Mouse (Mus musculus) heart, embryonic 15.5 days (tissue): ENCODE results near the gene Ssbp3. TPM values are rescaled to one million over a fixed set of nuclear protein-coding genes. Genes with fewer than 3 reads are reported as not detected.

ENCODE experiments used
- ATAC-seq: fragments of 200-750 bp; cut with Nextera tagmentation; replicated peaks from 2 replicates; pipeline ENCODE4 v1.8.0; 2017; ENCODE audit warnings: low read depth, moderate TSS enrichment; ENCODE audit not compliant: insufficient number of reproducible peaks, insufficient read depth, low FRiP score
- H3K27ac ChIP-seq: fragments of 300-500 bp; sonication (generic); 2 replicates; pipeline ENCODE4 v1.5.1; 2015; ENCODE audit warnings: mild to moderate bottlenecking, inconsistent platforms
- H3K27me3 ChIP-seq: fragments of 300-500 bp; sonication (generic); 2 replicates; pipeline ENCODE4 v1.6.1; 2015; ENCODE audit warnings: inconsistent platforms
- H3K36me3 ChIP-seq: fragments of 300-500 bp; sonication (generic); 2 replicates; pipeline ENCODE4 v1.6.1; 2015; ENCODE audit warnings: mild to moderate bottlenecking, inconsistent platforms
- H3K4me1 ChIP-seq: fragments of 300-500 bp; sonication (generic); replicated peaks from 2 replicates; pipeline ENCODE4 v1.6.1; 2015; ENCODE audit warnings: inconsistent platforms
- H3K4me2 ChIP-seq: fragments of 300-500 bp; sonication (generic); 2 replicates; pipeline ENCODE4 v1.6.1; 2015; ENCODE audit warnings: inconsistent platforms, mild to moderate bottlenecking, moderate library complexity
- H3K4me3 ChIP-seq: fragments of 300-500 bp; sonication (generic); 2 replicates; pipeline ENCODE4 v1.5.1; 2015; ENCODE audit warnings: mild to moderate bottlenecking, inconsistent platforms
- H3K9ac ChIP-seq: fragments of 300-500 bp; sonication (generic); 2 replicates; pipeline ENCODE4 v1.6.1; 2015; ENCODE audit warnings: mild to moderate bottlenecking, inconsistent platforms
- H3K9me3 ChIP-seq: fragments of 300-500 bp; sonication (generic); replicated peaks from 2 replicates; pipeline ENCODE4 v1.6.1; 2016; ENCODE audit warnings: inconsistent platforms
- WGBS: fragments of 180-500 bp; shearing (Covaris S2); methylation state at CpG from one replicate; pipeline ENCODE4 v1.1.7; 2015; ENCODE audit warnings: mixed read lengths; 5-methylcytosine and 5-hydroxymethylcytosine counted together
- polyA plus RNA-seq: library from polyadenylated mRNA; unstranded; fragments of >200 nt; fragmentation: Nextera tagmentation; extraction: Ambion mirVana; gene quantifications from 2 replicates; pipeline ENCODE4 v1.2.1, GENCODE M21; 2015

The Ssbp3 gene
- polyA plus RNA-seq, 1 experiment from 2014 or later: 53.3 TPM

DNA sequence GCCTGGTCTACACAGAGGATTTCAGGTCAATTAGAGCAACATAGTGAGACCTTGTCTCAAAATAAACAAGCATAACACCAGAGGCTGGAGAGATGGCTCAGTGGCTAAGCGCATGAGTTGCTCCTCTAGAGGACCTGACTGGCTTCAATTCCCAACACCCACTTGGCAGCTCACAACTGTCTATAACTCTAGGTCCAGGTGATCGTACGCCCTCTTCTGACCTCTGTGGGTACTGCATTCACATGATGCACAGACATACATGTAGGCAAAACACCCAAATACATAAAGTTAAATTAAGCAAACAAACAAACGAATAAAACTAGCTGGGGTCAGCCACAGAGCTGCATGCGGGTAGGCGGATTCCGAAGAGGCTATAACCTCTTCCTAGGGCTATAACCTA, 36.0 kb upstream of the Ssbp3 start:
- Histone ChIP-seq H3K4me3 (no peak overlapping the region), H3K9ac (no peak overlapping the region), H3K27me3 (no peaks in the 10 kb centered on the region), H3K9me3 (no peaks in the 10 kb centered on the region), H3K4me1 (peaks cover 3% of the 10 kb centered on the region), H3K4me2 (no peak overlapping the region), H3K36me3 (no peaks in the 10 kb centered on the region), H3K27ac (no peak overlapping the region)
- WGBS: 86% methylated on average over 7 of the region's 7 CpGs
- no peak for ATAC-seq

DNA sequence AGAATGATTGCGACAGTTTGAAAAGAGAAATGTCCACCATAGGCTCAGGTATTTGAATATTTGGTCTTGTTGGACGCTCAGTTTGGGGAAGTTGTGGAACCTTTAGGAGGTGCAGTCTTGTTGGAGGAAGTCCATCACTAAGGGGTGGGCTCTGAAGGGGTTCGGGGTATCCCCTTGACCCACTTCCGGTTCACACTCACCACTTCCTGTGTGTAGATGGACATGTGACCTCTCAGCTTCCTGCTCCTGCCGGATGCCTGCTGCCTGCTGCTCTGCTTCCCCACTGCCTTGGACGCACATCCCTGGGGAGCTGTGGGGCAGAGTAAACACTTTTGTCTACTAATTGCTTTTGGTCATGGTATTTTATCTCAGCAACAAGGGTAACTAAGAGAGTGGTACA, 29.4 kb upstream of the Ssbp3 start:
- no peak overlapping the region for H3K4me2 ChIP-seq
- H3K27me3 ChIP-seq: no peaks in the 10 kb centered on the region
- H3K9ac ChIP-seq: no peak overlapping the region
- ATAC-seq: no peak
- H3K27ac ChIP-seq: no peak overlapping the region
- H3K4me3 ChIP-seq: no peak overlapping the region
- no peaks in the 10 kb centered on the region for H3K9me3 ChIP-seq
- WGBS: 65% methylated on average over 6 of the region's 6 CpGs
- H3K4me1 ChIP-seq: no peaks in the 10 kb centered on the region
- no peaks in the 10 kb centered on the region for H3K36me3 ChIP-seq

DNA sequence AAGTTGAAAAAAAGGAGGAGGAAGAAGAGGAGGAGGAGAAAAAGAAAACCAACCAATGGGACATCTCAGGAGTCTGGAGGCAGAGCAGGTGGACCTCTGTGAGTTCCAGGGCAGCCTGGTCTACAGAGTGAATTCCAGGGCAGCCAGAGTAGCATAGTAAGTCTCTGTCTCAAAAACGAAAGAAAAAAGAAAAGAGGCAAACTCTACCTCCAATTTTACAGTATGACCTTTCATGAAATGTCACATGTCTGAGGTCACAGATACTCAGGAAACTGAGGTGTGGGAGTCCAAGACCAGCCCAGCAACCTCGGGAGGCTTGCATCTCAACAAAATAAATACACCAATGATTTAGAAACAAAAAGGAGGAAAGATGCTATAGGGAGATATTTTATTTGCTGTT, 27.4 kb upstream of the Ssbp3 start:
- Histone ChIP-seq H3K36me3 (no peaks in the 10 kb centered on the region), H3K9me3 (no peaks in the 10 kb centered on the region), H3K27ac (no peak overlapping the region), H3K9ac (no peak overlapping the region), H3K4me2 (no peak overlapping the region), H3K27me3 (no peaks in the 10 kb centered on the region), H3K4me1 (no peaks in the 10 kb centered on the region), H3K4me3 (no peak overlapping the region)
- WGBS: 66% methylated on average over 2 of the region's 2 CpGs
- ATAC-seq: no peak

DNA sequence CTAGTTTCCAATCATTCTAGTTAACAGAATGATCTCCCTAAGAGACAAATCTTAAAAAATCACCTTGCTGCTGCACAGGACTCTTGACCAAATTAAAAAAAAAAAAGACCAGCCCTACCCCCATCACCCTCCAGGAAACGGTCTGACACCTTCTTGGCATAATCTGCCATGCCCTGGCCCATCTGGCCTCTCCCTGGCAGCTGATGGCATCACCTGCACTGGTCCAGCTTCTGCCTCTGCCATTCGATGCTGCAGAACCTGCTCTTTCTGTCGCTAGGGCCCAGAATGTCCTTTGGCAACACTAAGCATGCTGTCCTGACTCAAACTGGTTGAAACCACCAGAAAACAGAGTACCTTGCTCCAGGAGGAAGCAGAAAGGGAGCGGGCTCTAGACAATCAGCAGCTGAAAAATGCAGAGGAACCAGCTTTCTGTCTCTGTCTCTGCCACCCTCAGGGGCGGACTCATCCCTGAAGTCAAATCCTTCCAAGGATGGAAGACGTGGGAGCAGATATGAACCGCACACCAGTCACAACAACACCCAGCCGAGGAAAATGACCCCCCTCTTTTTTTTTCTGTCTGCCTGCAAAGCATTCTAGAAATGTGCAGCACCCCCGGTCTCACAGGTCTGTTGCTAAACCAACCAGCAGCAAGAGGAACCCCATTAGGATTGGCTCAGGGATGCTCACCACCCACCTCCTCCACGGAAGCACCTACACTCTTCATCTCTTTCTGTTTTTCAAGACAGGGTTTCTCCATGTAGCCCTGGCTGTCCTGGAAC, 24.0 kb upstream of the Ssbp3 start:
- Histone ChIP-seq H3K9ac (no peak overlapping the region), H3K9me3 (no peaks in the 10 kb centered on the region), H3K4me1 (no peaks in the 10 kb centered on the region), H3K4me2 (no peak overlapping the region), H3K27ac (no peak overlapping the region), H3K27me3 (no peaks in the 10 kb centered on the region), H3K36me3 (no peaks in the 10 kb centered on the region), H3K4me3 (no peak overlapping the region)
- ATAC-seq: no peak
- WGBS: 62% methylated on average over 10 of the region's 10 CpGs

DNA sequence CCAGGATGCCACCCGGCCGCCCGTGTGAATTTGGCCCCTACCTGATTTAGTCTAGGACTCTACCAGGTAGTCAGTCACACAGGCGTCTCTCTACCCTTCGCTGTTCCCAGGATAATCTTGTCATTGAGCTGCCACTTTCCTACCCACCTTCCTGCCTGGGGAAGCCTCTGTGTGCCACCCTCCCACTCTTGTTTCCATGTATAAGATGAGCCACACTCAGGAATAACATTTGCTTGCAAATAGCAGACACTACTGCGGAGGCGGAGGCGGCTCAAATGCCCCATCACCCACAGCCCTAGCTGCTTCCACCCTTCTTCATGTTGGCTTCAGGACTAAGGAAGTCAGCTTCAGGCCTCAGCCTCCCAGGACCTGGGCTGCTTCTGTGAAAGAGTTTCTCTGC, 14.4 kb upstream of the Ssbp3 start:
- no peak overlapping the region for H3K4me2 ChIP-seq
- no peaks in the 10 kb centered on the region for H3K9me3 ChIP-seq
- H3K9ac ChIP-seq: no peak overlapping the region
- 0 out of 2 replicates have a peak, but pooled peaks cover 2% of the 10 kb centered on the region for H3K4me1 ChIP-seq
- no peak overlapping the region for H3K27ac ChIP-seq
- no peaks in the 10 kb centered on the region for H3K36me3 ChIP-seq
- peaks cover 5% of the 10 kb centered on the region; the same call in 1 of the 2 replicates for H3K27me3 ChIP-seq
- no peak overlapping the region for H3K4me3 ChIP-seq
- ATAC-seq: no peak
- WGBS: 72% methylated on average over 8 of the region's 8 CpGs

DNA sequence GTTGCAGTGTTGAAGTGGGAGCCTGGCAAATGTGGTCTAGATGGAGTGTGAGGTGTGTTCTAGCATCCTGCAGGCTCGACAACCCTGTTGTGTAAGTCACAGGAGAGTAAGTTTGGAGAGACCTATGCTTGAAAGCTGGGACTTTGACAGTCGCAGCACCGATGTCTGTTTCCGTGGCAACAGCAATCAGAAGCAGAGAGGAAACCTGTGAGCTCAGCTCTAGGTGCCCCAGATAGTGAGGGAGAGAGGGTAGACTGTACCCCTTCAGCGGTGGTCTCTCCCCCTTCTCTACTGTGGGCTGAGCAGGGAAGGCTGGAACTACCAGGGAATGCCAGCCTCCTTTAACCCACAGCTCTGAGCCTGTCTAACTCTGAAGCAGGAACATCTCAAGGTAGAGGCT, 11.6 kb upstream of the Ssbp3 start:
- Histone ChIP-seq H3K36me3 (no peaks in the 10 kb centered on the region), H3K27ac (no peak overlapping the region), H3K9me3 (no peaks in the 10 kb centered on the region), H3K9ac (no peak overlapping the region), H3K27me3 (peaks cover 5% of the 10 kb centered on the region; the same call in 1 of the 2 replicates), H3K4me3 (no peak overlapping the region), H3K4me2 (no peak overlapping the region), H3K4me1 (0 out of 2 replicates have a peak, but pooled peaks cover 2% of the 10 kb centered on the region)
- no peak for ATAC-seq
- WGBS: 58% methylated on average over 5 of the region's 5 CpGs

DNA sequence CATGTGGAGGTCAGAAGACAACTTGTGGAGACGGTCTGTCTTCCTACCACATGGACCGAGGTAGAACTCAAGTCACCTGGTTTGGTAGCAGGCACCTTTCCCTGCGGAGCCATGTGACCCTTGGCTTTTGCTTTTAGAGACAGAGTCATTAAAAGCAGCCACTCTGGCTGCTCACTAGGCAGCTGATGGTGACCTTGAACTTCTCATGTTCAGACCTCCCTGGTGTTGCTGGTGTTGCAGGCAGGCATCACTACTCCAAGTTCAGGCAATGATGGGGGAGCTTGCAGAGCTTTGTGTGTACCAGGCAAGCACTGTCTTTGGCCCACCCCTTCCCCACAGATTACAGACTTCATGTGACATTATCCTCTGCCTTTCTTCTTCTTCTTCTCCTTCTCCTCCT, 11.0 kb upstream of the Ssbp3 start:
- no peaks in the 10 kb centered on the region for H3K36me3 ChIP-seq
- ATAC-seq: no peak
- no peak overlapping the region for H3K27ac ChIP-seq
- no peak overlapping the region for H3K4me2 ChIP-seq
- 0 out of 2 replicates have a peak, but pooled peaks cover 2% of the 10 kb centered on the region for H3K4me1 ChIP-seq
- peaks cover 5% of the 10 kb centered on the region; the same call in 1 of the 2 replicates for H3K27me3 ChIP-seq
- WGBS: 76% methylated on average over 3 of the region's 3 CpGs
- H3K9me3 ChIP-seq: no peaks in the 10 kb centered on the region
- H3K9ac ChIP-seq: no peak overlapping the region
- H3K4me3 ChIP-seq: no peak overlapping the region

DNA sequence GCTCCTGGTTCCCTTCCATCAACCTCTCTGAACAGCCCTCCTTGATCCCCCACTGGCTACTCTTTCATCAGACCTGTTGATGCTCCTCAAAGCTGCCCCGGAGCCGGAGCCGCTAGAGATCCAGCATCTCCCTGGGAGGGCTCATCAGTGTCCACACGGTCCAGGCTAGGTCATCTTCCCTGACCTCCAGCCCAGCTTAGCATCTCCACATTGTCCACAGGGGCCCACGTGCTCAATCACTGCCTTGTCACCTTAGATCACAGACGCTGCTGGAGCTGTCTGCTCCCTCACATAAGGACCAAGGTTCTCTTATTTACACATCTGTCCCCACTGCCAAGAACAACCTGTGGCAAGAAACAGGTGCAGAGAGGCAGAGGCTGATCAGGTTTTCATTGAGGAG, 9.8 kb upstream of the Ssbp3 start:
- no peak overlapping the region for H3K9ac ChIP-seq
- H3K4me3 ChIP-seq: no peak overlapping the region
- WGBS: 41% methylated on average over 6 of the region's 6 CpGs
- 0 out of 2 replicates have a peak, but pooled peaks cover 2% of the 10 kb centered on the region for H3K4me1 ChIP-seq
- H3K4me2 ChIP-seq: no peak overlapping the region
- no peak overlapping the region for H3K27ac ChIP-seq
- H3K36me3 ChIP-seq: no peaks in the 10 kb centered on the region
- ATAC-seq: no peak
- H3K27me3 ChIP-seq: peaks cover 5% of the 10 kb centered on the region; the same call in 1 of the 2 replicates
- no peaks in the 10 kb centered on the region for H3K9me3 ChIP-seq

DNA sequence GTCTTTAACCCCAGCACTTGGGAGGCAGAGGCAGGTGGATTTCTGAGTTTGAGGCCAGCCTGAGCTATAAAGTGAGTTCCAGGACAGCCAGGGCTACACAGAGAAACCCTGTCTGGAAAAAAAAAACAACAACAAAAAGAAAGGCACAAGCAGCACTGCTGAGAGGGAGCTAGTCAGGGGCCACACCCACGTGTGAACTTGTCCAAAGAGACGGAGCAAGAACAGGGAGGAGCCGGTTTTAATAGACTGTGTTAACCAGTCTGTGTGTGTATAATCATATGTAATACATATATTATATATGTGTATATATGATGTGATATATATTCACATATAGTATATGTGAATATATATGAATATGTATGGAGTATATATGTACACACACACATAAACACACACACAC, 8.9 kb upstream of the Ssbp3 start:
- H3K9ac ChIP-seq: no peak overlapping the region
- no peak overlapping the region for H3K4me3 ChIP-seq
- peaks cover 5% of the 10 kb centered on the region; the same call in 1 of the 2 replicates for H3K27me3 ChIP-seq
- H3K27ac ChIP-seq: no peak overlapping the region
- 82% methylated on average over 3 of the region's 3 CpGs for WGBS
- no peaks in the 10 kb centered on the region for H3K9me3 ChIP-seq
- no peak for ATAC-seq
- H3K4me2 ChIP-seq: no peak overlapping the region
- H3K4me1 ChIP-seq: 0 out of 2 replicates have a peak, but pooled peaks cover 2% of the 10 kb centered on the region
- H3K36me3 ChIP-seq: no peaks in the 10 kb centered on the region

DNA sequence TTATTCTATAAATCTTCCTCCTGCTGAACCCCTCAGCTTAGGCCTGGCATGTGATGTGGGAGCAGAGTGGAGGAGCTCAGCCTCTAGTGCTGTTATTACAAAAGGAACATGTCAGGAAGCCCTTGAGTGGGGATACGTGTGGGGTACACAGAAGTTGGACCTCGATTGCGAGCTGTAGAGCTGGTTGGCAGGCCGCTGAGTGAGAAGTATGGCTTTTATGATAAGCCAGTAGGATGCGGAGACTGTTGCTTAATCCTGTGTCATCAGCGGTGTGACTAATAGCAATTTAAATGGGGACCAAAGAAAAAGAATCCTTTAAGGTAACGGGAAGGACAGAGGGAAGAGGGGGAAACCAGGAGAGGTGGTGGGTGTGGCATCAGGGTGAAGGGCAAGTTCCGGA, 8.3 kb upstream of the Ssbp3 start:
- H3K9ac ChIP-seq: no peak overlapping the region
- WGBS: 41% methylated on average over 8 of the region's 8 CpGs

DNA sequence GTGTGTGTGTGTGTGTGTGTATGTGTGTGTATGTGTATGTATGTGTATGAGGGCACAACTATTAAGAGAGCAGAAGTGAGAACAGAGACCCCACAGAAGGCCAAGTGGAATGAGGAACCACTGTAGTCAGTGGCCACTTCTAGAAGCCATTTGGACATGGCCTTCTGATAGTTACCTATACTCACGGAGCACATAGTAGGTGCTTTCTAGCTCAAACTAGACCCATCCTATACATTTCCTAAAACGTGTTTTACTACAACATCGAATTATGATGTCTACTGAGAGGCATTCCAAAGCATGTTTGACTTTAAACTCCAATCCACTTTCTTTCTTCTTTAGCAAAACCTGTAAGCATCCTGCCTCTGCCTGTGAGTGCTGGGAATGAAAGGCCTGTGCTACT, 4.6 kb upstream of the Ssbp3 start:
- Histone ChIP-seq H3K4me1 (peaks cover 33% of the 10 kb centered on the region), H3K36me3 (no peaks in the 10 kb centered on the region), H3K27ac (no peak overlapping the region), H3K9me3 (no peaks in the 10 kb centered on the region), H3K4me2 (no peak overlapping the region), H3K9ac (no peak overlapping the region), H3K27me3 (no peaks in the 10 kb centered on the region), H3K4me3 (no peak overlapping the region)
- 84% methylated on average over 3 of the region's 3 CpGs for WGBS
- no peak for ATAC-seq

More for the DNA sequence above, 8.3 kb upstream of the Ssbp3 start:
- no peak overlapping the region for H3K4me2 ChIP-seq
- H3K4me1 ChIP-seq: peaks cover 7% of the 10 kb centered on the region
- no peaks in the 10 kb centered on the region for H3K9me3 ChIP-seq
- H3K4me3 ChIP-seq: no peak overlapping the region
- H3K27ac ChIP-seq: no peak overlapping the region
- H3K27me3 ChIP-seq: peaks cover 5% of the 10 kb centered on the region; the same call in 1 of the 2 replicates
- H3K36me3 ChIP-seq: no peaks in the 10 kb centered on the region
- ATAC-seq: no peak
